Comparison of ENCODE assay signal across 10 mouse cellular contexts in genomic region chr17:25363726-25364125, GRCm38 (mm10). TPM values are rescaled to one million over a fixed set of nuclear protein-coding genes. Genes with fewer than 3 reads are reported as not detected.
A peak's percentile ranks its signal among the peaks of the same experiment; 100 is the strongest.
DNase-seq lines count a peak whose midpoint lies in the region; ATAC-seq and TF ChIP-seq lines count a peak whose summit lies in the region.
"Had no signal": no experiment of that assay in that cellular context is flagged by ENCODE, and none has a peak within 500 bp of the region (broad histone marks: within the 10 kb centered on the region; RNA-seq: fewer than 3 reads in every experiment).

No protein-coding gene starts in this region.

- 15% methylated on average over 1 of the region's 1 CpGs for WGBS in hindbrain, postnatal 0 days
- 13% methylated on average over 1 of the region's 1 CpGs for WGBS in hindbrain, embryonic 14.5 days

- peak; percentile 84 for TF ChIP-seq RAD21 in CH12.LX (IDR thresholded peaks at IDR 0.05; ENCODE audit: low read depth, low read length)

- no peaks in the 10 kb centered on the region for H3K27me3 ChIP-seq in hindbrain, postnatal 0 days (ENCODE audit: insufficient read depth, low read length)
- H3K27me3 ChIP-seq in hindbrain, embryonic 14.5 days (ENCODE audit: control insufficient read depth, insufficient read depth, low read length): no peaks in the 10 kb centered on the region; the same call in 1 of the 2 replicates
- H3K27me3 ChIP-seq in CH12.LX (replicated peaks): peaks cover 88% of the 10 kb centered on the region

- no peaks in the 10 kb centered on the region for H3K4me1 ChIP-seq in hindbrain, postnatal 0 days (ENCODE audit: insufficient read depth, low read length)
- no peaks in the 10 kb centered on the region for H3K4me1 ChIP-seq in hindbrain, embryonic 14.5 days (replicated peaks; ENCODE audit: control insufficient read depth, insufficient read depth, low read length)
- no peaks in the 10 kb centered on the region for H3K4me1 ChIP-seq in CH12.LX (ENCODE audit: control insufficient read depth in 1 of 2, insufficient read depth in 2 of 2)
- H3K4me1 ChIP-seq: heart, embryonic 13.5 days had no signal

- H3K79me2 ChIP-seq in CH12.LX (replicated peaks; ENCODE audit: control insufficient read depth, extremely low read depth, insufficient read depth, poor library complexity, severe bottlenecking): no peaks in the 10 kb centered on the region

- H3K36me3 ChIP-seq in hindbrain, postnatal 0 days (ENCODE audit: insufficient read depth, low read length): no peaks in the 10 kb centered on the region
- H3K36me3 ChIP-seq in hindbrain, embryonic 14.5 days (replicated peaks; ENCODE audit: control insufficient read depth, insufficient read depth): no peaks in the 10 kb centered on the region
- H3K36me3 ChIP-seq in CH12.LX (replicated peaks in 1 of 2; ENCODE audit: control insufficient read depth in 1 of 2, insufficient read depth in 1 of 2, low read length in 1 of 2): no peaks in the 10 kb centered on the region
- H3K36me3 ChIP-seq: heart, embryonic 13.5 days had no signal

- no peak for ATAC-seq in hindbrain, postnatal 0 days
- ATAC-seq in hindbrain, embryonic 14.5 days (ENCODE audit: low FRiP score): no peak

- dilution Hi-C loops in CH12.LX (cut with MboI; ENCODE audit: extremely low pct_ligation_motif_present, extremely low pct_unique_long_range_greater_than_20kb, low sequenced_read_pairs): no loop called here

- TF ChIP-seq POLR2A in CH12.LX (IDR thresholded peaks at IDR 0.05; ENCODE audit: low read depth, low read length): no peak

- no peak overlapping the region for H3K9ac ChIP-seq in hindbrain, postnatal 0 days (replicated peaks; ENCODE audit: low read length)
- H3K9ac ChIP-seq in hindbrain, embryonic 14.5 days: no peak overlapping the region
- no peak overlapping the region for H3K9ac ChIP-seq in CH12.LX (ENCODE audit: insufficient read depth, low read depth)
- H3K9ac ChIP-seq: heart, embryonic 13.5 days had no signal

- no peak overlapping the region for H3K27ac ChIP-seq in hindbrain, postnatal 0 days
- no peak overlapping the region for H3K27ac ChIP-seq in hindbrain, embryonic 14.5 days
- H3K27ac ChIP-seq in CH12.LX (ENCODE audit: insufficient read depth, low read depth): no peak overlapping the region
- H3K27ac ChIP-seq: heart, embryonic 13.5 days had no signal

- in situ Hi-C loops in CH12.LX (cut with MboI; ENCODE audit: low pct_ligation_motif_present, low pct_unique_long_range_greater_than_20kb, low sequenced_read_pairs): loop anchor here (5.0 kb wide), 1 partner anchor 66 kb away; the partner anchor contains the start of gene Prss34

- H3K4me2 ChIP-seq in hindbrain, postnatal 0 days (ENCODE audit: low read depth, low read length): no peak overlapping the region
- no peak overlapping the region for H3K4me2 ChIP-seq in hindbrain, embryonic 14.5 days (replicated peaks)
- no peak overlapping the region for H3K4me2 ChIP-seq in CH12.LX (ENCODE audit: insufficient read depth, low read depth, poor library complexity, severe bottlenecking)
- H3K4me2 ChIP-seq: heart, embryonic 13.5 days had no signal

- peak; percentile 20 for DNase-seq in hindbrain, postnatal 0 days (ENCODE audit: low spot score)
- DNase-seq in hindbrain, embryonic 14.5 days (ENCODE audit: low spot score): no peak
- DNase-seq in 3T3-L1 (ENCODE audit: low read depth, low spot score): peak; percentile 72
- peak; percentile 52 for DNase-seq in CH12.LX (ENCODE audit: extremely low read depth)
- DNase-seq in c-Kit-positive CD71-positive TER-119-positive erythroid progenitor cells, embryonic 14.5 days (ENCODE audit: low spot score): peak; percentile 10
- DNase-seq in kidney, postnatal 14 days: peak; percentile 28
- peak; percentile 44 for DNase-seq in retina, embryonic 14.5 days (ENCODE audit: low spot score)
- DNase-seq in spleen, postnatal 4 days (ENCODE audit: low spot score in 2 of 2): no peak

- H3K9me3 ChIP-seq in hindbrain, postnatal 0 days (ENCODE audit: low read length): no peaks in the 10 kb centered on the region
- H3K9me3 ChIP-seq in hindbrain, embryonic 14.5 days (ENCODE audit: control insufficient read depth, low read length): no peaks in the 10 kb centered on the region
- no peaks in the 10 kb centered on the region for H3K9me3 ChIP-seq in CH12.LX (replicated peaks; ENCODE audit: low read length)
- H3K9me3 ChIP-seq: heart, embryonic 13.5 days had no signal

- no peak for TF ChIP-seq EP300 in CH12.LX (IDR thresholded peaks at IDR 0.05; ENCODE audit: low read length)

- peak; percentile 72 for TF ChIP-seq CTCF in hindbrain, postnatal 0 days (IDR thresholded peaks at IDR 0.05; ENCODE audit: low read depth)
- TF ChIP-seq CTCF in CH12.LX (conservative IDR thresholded peaks at IDR 0.05 in 1 of 2, IDR thresholded peaks at IDR 0.05 in 1 of 2; ENCODE audit: low read depth in 2 of 2, low read length in 2 of 2): peak; percentile 59 to 91

- H3K4me3 ChIP-seq in hindbrain, postnatal 0 days (ENCODE audit: low read length): no peak overlapping the region
- H3K4me3 ChIP-seq in hindbrain, embryonic 14.5 days (replicated peaks; ENCODE audit: low read length): no peak overlapping the region
- no peak overlapping the region for H3K4me3 ChIP-seq in CH12.LX (replicated peaks in 1 of 3; ENCODE audit: low read depth in 2 of 3, low read length in 2 of 3, poor library complexity in 1 of 3)
- H3K4me3 ChIP-seq: heart, embryonic 13.5 days had no signal

TF ChIP-seq in CH12.LX, 34 proteins besides CTCF, POLR2A, EP300 and RAD21:
- peak; percentile 88 for TF ChIP-seq SMC3 (IDR thresholded peaks at IDR 0.05; ENCODE audit: low read depth, low read length)
- TF ChIP-seq TCF12 (IDR thresholded peaks at IDR 0.05; ENCODE audit: low read depth, low read length): no peak
- TF ChIP-seq ZC3H11A (IDR thresholded peaks at IDR 0.05; ENCODE audit: low read depth, low read length): peak; percentile 51
- 0 out of 2 replicates have a peak, but pooled peaks have one; percentile 24 for TF ChIP-seq NELFE (IDR thresholded peaks at IDR 0.05; ENCODE audit: low read depth, low read length)

RNA-seq across cellular contexts. Expression of gene Tpsb2, which starts 2.4 kb away (rescaled TPM):
- total RNA-seq in hindbrain, postnatal 0 days (2014; rRNA removed): 0.21 TPM in 1 of 2 replicates, not detected in the other
- 0.72 and 1.8 TPM in 2 replicates for polyA plus RNA-seq in hindbrain, postnatal 0 days (2015; fragmentation: Nextera tagmentation; extraction: Ambion mirVana)
- 0.36 TPM in 1 of 2 replicates, not detected in the other for polyA plus RNA-seq in hindbrain, embryonic 14.5 days (2014; fragmentation: Nextera tagmentation; extraction: Ambion mirVana)
- total RNA-seq in CH12.LX (2012; rRNA removed): not detected in 2 replicates
- not detected in 2 replicates for total RNA-seq in CH12.LX (2014; rRNA removed)
- polyA plus RNA-seq in CH12.LX (2012; ENCODE audit: insufficient read length, low read depth): not detected in 2 replicates
- polyA plus RNA-seq: heart, embryonic 13.5 days had no signal

RNA-seq across cellular contexts. Expression of gene Tpsg1, which starts 5.3 kb away (rescaled TPM):
- 0.21 TPM in 1 of 2 replicates, not detected in the other for total RNA-seq in hindbrain, postnatal 0 days (2014; rRNA removed)
- polyA plus RNA-seq in hindbrain, postnatal 0 days (2015; fragmentation: Nextera tagmentation; extraction: Ambion mirVana): 0.65 and 1.5 TPM in 2 replicates
- polyA plus RNA-seq in hindbrain, embryonic 14.5 days (2014; fragmentation: Nextera tagmentation; extraction: Ambion mirVana): 1.2 TPM in 1 of 2 replicates, not detected in the other
- not detected in 2 replicates for total RNA-seq in CH12.LX (2012; rRNA removed)
- not detected in 2 replicates for total RNA-seq in CH12.LX (2014; rRNA removed)
- not detected in 2 replicates for polyA plus RNA-seq in CH12.LX (2012; ENCODE audit: insufficient read length, low read depth)

RNA-seq across cellular contexts. Expression of gene Tpsab1, which starts 18.4 kb away (rescaled TPM):
- not detected in 2 replicates for total RNA-seq in hindbrain, postnatal 0 days (2014; rRNA removed)
- polyA plus RNA-seq in hindbrain, postnatal 0 days (2015; fragmentation: Nextera tagmentation; extraction: Ambion mirVana): not detected in 2 replicates
- not detected in 2 replicates for polyA plus RNA-seq in hindbrain, embryonic 14.5 days (2014; fragmentation: Nextera tagmentation; extraction: Ambion mirVana)
- total RNA-seq in CH12.LX (2012; rRNA removed): not detected in 2 replicates
- total RNA-seq in CH12.LX (2014; rRNA removed): not detected in 2 replicates
- not detected in 2 replicates for polyA plus RNA-seq in CH12.LX (2012; ENCODE audit: insufficient read length, low read depth)
- polyA plus RNA-seq: heart, embryonic 13.5 days had no signal

RNA-seq across cellular contexts. Expression of gene Prss29, which starts 45.3 kb away (rescaled TPM):
- not detected in 2 replicates for total RNA-seq in hindbrain, postnatal 0 days (2014; rRNA removed)
- polyA plus RNA-seq in hindbrain, postnatal 0 days (2015; fragmentation: Nextera tagmentation; extraction: Ambion mirVana): not detected in 2 replicates
- polyA plus RNA-seq in hindbrain, embryonic 14.5 days (2014; fragmentation: Nextera tagmentation; extraction: Ambion mirVana): not detected in 2 replicates
- total RNA-seq in CH12.LX (2012; rRNA removed) (not detected in 2 replicates), CH12.LX (2014; rRNA removed) (not detected in 2 replicates)
- not detected in 2 replicates for polyA plus RNA-seq in CH12.LX (2012; ENCODE audit: insufficient read length, low read depth)
- polyA plus RNA-seq: heart, embryonic 13.5 days; lung, embryonic 16.5 days had no signal

RNA-seq across cellular contexts. Expression of gene Prss28, which starts 55.3 kb away (rescaled TPM):
- total RNA-seq in hindbrain, postnatal 0 days (2014; rRNA removed): not detected in 2 replicates
- polyA plus RNA-seq in hindbrain, postnatal 0 days (2015; fragmentation: Nextera tagmentation; extraction: Ambion mirVana): not detected in 2 replicates
- not detected in 2 replicates for polyA plus RNA-seq in hindbrain, embryonic 14.5 days (2014; fragmentation: Nextera tagmentation; extraction: Ambion mirVana)
- total RNA-seq in CH12.LX (2012; rRNA removed): not detected in 2 replicates
- not detected in 2 replicates for total RNA-seq in CH12.LX (2014; rRNA removed)
- not detected in 2 replicates for polyA plus RNA-seq in CH12.LX (2012; ENCODE audit: insufficient read length, low read depth)
- polyA plus RNA-seq: heart, embryonic 13.5 days; lung, embryonic 16.5 days had no signal

Comparison
In these comparisons a context has a peak if more than half of its experiments do, and no peak if none do; other contexts are left out.
1. DNase-seq: peak in hindbrain, postnatal 0 days (single experiment), 3T3-L1 (single experiment), CH12.LX (single experiment), c-Kit-positive CD71-positive TER-119-positive erythroid progenitor cells, embryonic 14.5 days (single experiment), kidney, postnatal 14 days (single experiment) and retina, embryonic 14.5 days (single experiment); none in hindbrain, embryonic 14.5 days (single experiment) and spleen, postnatal 4 days (0 of 2).